Mouse (Mus musculus) MEL (cell line): Measurements from ENCODE around the gene Lbx2. TPM values are rescaled to one million over a fixed set of nuclear protein-coding genes. Genes with fewer than 3 reads are reported as not detected.

Source experiments
- DNase-seq: peaks from one replicate; pipeline ENCODE4 v3.0.0; 2011; ENCODE audit warnings: low read depth, low spot score
- H3K27ac ChIP-seq: 2 replicates; pipeline ENCODE4 v1.5.1; 2012; ENCODE audit warnings: low read depth, mild to moderate bottlenecking, control low read depth, low read length, moderate library complexity; ENCODE audit not compliant: control insufficient read depth
- H3K27me3 ChIP-seq, 2 experiments: fragments of 150-350 bp in 1 of 2; sonication (generic) in 1 of 2; 2 replicates each; pipeline ENCODE4 v1.6.1; 2012; ENCODE audit warnings: low read length in 2 of 2, mild to moderate bottlenecking in 2 of 2, improper control_type of control experiment in 1 of 2, moderate library complexity in 1 of 2; ENCODE audit not compliant: insufficient read depth in 2 of 2, control insufficient read depth in 1 of 2
- H3K36me3 ChIP-seq, 2 experiments: 2 replicates each; pipeline ENCODE4 v1.6.1; 2012 to 2014; ENCODE audit warnings: low read length in 2 of 2, improper control_type of control experiment in 1 of 2, inconsistent platforms in 1 of 2, mild to moderate bottlenecking in 1 of 2; ENCODE audit not compliant: insufficient read depth in 2 of 2, control insufficient read depth in 1 of 2
- H3K4me1 ChIP-seq, 2 experiments: fragments of 150-350 bp in 1 of 2; sonication (generic) in 1 of 2; 2 replicates each; pipeline ENCODE4 v1.6.1; 2012; ENCODE audit warnings: low read length in 2 of 2, improper control_type of control experiment in 1 of 2, mild to moderate bottlenecking in 1 of 2; ENCODE audit not compliant: insufficient read depth in 2 of 2, control insufficient read depth in 1 of 2
- H3K4me3 ChIP-seq, 2 experiments: fragments of 150-350 bp in 1 of 2; sonication (generic) in 1 of 2; 2 replicates each; pipeline ENCODE4 v1.5.1; 2012; ENCODE audit warnings: low read depth in 2 of 2, low read length in 2 of 2, mild to moderate bottlenecking in 2 of 2, moderate library complexity in 2 of 2, control low read depth in 1 of 2, improper control_type of control experiment in 1 of 2; ENCODE audit not compliant: control insufficient read depth in 1 of 2, insufficient read depth in 1 of 2
- H3K79me2 ChIP-seq: 2 replicates; pipeline ENCODE4 v1.6.1; 2012; ENCODE audit warnings: mild to moderate bottlenecking, low read length, moderate library complexity; ENCODE audit not compliant: control insufficient read depth, poor library complexity, insufficient read depth
- H3K9ac ChIP-seq: 2 replicates; pipeline ENCODE4 v1.6.1; 2012; ENCODE audit warnings: low read depth, mild to moderate bottlenecking, control low read depth, low read length, moderate library complexity; ENCODE audit not compliant: control insufficient read depth, poor library complexity, severe bottlenecking
- H3K9me3 ChIP-seq: fragments of 150-350 bp; sonication (generic); replicated peaks from 2 replicates; pipeline ENCODE4 v1.6.1; 2012; ENCODE audit warnings: mild to moderate bottlenecking, low read length, improper control_type of control experiment, moderate library complexity; ENCODE audit not compliant: insufficient read depth
- BHLHE40 ChIP-seq: IDR thresholded peaks from 2 replicates; pipeline ENCODE4 v1.6.1; 2012; ENCODE audit warnings: low read depth, mild to moderate bottlenecking, inconsistent platforms, low read length, improper control_type of control experiment, borderline replicate concordance
- CHD1 ChIP-seq: IDR thresholded peaks from 2 replicates; pipeline ENCODE4 v1.6.1; 2012; ENCODE audit warnings: low read depth, mild to moderate bottlenecking, inconsistent platforms, low read length, improper control_type of control experiment
- CTCF ChIP-seq, 3 experiments: IDR thresholded peaks in 2 of 3; conservative IDR thresholded peaks in 1 of 3; 2 replicates each; pipeline ENCODE4 v1.5.1; 2011 to 2012; ENCODE audit warnings: low read length in 3 of 3, low read depth in 2 of 3, mild to moderate bottlenecking in 2 of 3, improper control_type of control experiment in 1 of 3, inconsistent platforms in 1 of 3, mixed read lengths in 1 of 3, moderate library complexity in 1 of 3; ENCODE audit not compliant: control insufficient read depth in 1 of 3, insufficient read depth in 1 of 3, poor library complexity in 1 of 3, severe bottlenecking in 1 of 3
- E2F4 ChIP-seq: IDR thresholded peaks from 2 replicates; pipeline ENCODE4 v1.6.1; 2011; ENCODE audit warnings: low read depth, low read length, improper control_type of control experiment, borderline replicate concordance
- GATA1 ChIP-seq: IDR thresholded peaks from 2 replicates; pipeline ENCODE4 v1.6.1; 2011; ENCODE audit warnings: low read depth, low read length, improper control_type of control experiment
- HCFC1 ChIP-seq: IDR thresholded peaks from 2 replicates; pipeline ENCODE4 v1.6.1; 2012; ENCODE audit warnings: low read depth, mild to moderate bottlenecking, inconsistent platforms, low read length, improper control_type of control experiment, moderate library complexity
- JUND ChIP-seq: IDR thresholded peaks from 2 replicates; pipeline ENCODE4 v1.6.1; 2011; ENCODE audit warnings: low read depth, mild to moderate bottlenecking, improper control_type of control experiment, low read length
- MAX ChIP-seq: IDR thresholded peaks from 2 replicates; pipeline ENCODE4 v1.6.1; 2011; ENCODE audit warnings: low read length, improper control_type of control experiment
- MAZ ChIP-seq: IDR thresholded peaks from 2 replicates; pipeline ENCODE4 v1.6.1; 2012; ENCODE audit warnings: low read depth, mild to moderate bottlenecking, inconsistent platforms, low read length, improper control_type of control experiment
- MXI1 ChIP-seq: IDR thresholded peaks from 2 replicates; pipeline ENCODE4 v1.6.1; 2011; ENCODE audit warnings: mild to moderate bottlenecking, low read depth, low read length, improper control_type of control experiment
- MYC ChIP-seq: IDR thresholded peaks from 2 replicates; pipeline ENCODE4 v1.6.1; 2011; ENCODE audit warnings: low read depth, mild to moderate bottlenecking, low read length, improper control_type of control experiment, moderate library complexity
- NRF1 ChIP-seq: IDR thresholded peaks from 2 replicates; pipeline ENCODE4 v1.6.1; 2014; ENCODE audit warnings: low read depth, mild to moderate bottlenecking, inconsistent platforms, low read length, improper control_type of control experiment, moderate library complexity; ENCODE audit not compliant: poor library complexity, insufficient read depth, severe bottlenecking
- POLR2A ChIP-seq, 2 experiments: IDR thresholded peaks; 2 replicates each; pipeline ENCODE4 v1.6.1; 2011 to 2012; ENCODE audit warnings: low read length in 2 of 2, mild to moderate bottlenecking in 2 of 2, control low read depth in 1 of 2, improper control_type of control experiment in 1 of 2, low read depth in 1 of 2, moderate library complexity in 1 of 2; ENCODE audit not compliant: control insufficient read depth in 1 of 2, insufficient read depth in 1 of 2, poor library complexity in 1 of 2
- POLR2AphosphoS5 ChIP-seq: IDR thresholded peaks from 2 replicates; pipeline ENCODE4 v1.6.1; 2012; ENCODE audit warnings: low read depth, borderline replicate concordance, mild to moderate bottlenecking, inconsistent platforms, low read length, moderate library complexity, mixed read lengths
- RAD21 ChIP-seq: IDR thresholded peaks from 2 replicates; pipeline ENCODE4 v1.6.1; 2011; ENCODE audit warnings: mild to moderate bottlenecking, low read depth, low read length, improper control_type of control experiment
- RCOR1 ChIP-seq: IDR thresholded peaks from 2 replicates; pipeline ENCODE4 v1.6.1; 2012; ENCODE audit warnings: low read depth, mild to moderate bottlenecking, inconsistent platforms, low read length, improper control_type of control experiment
- TAL1 ChIP-seq: IDR thresholded peaks from 2 replicates; pipeline ENCODE4 v1.6.1; 2012; ENCODE audit warnings: mild to moderate bottlenecking, inconsistent platforms, low read length, moderate library complexity, mixed read lengths
- TBP ChIP-seq: IDR thresholded peaks from 2 replicates; pipeline ENCODE4 v1.8.0; 2011; ENCODE audit warnings: low read depth, low read length, improper control_type of control experiment
- TCF12 ChIP-seq: IDR thresholded peaks from 2 replicates; pipeline ENCODE4 v1.6.1; 2014; ENCODE audit warnings: low read depth, mild to moderate bottlenecking, inconsistent platforms, low read length, improper control_type of control experiment, moderate library complexity
- UBTF ChIP-seq: IDR thresholded peaks from 2 replicates; pipeline ENCODE4 v1.6.1; 2012; ENCODE audit warnings: low read depth, mild to moderate bottlenecking, inconsistent platforms, low read length, improper control_type of control experiment, moderate library complexity, borderline replicate concordance; ENCODE audit not compliant: insufficient read depth
- USF2 ChIP-seq, 2 experiments: IDR thresholded peaks; 2 replicates each; pipeline ENCODE4 v1.6.1; 2011 to 2012; ENCODE audit warnings: improper control_type of control experiment in 2 of 2, low read length in 2 of 2, borderline replicate concordance in 1 of 2, inconsistent platforms in 1 of 2, low read depth in 1 of 2, mild to moderate bottlenecking in 1 of 2; ENCODE audit not compliant: insufficient read depth in 1 of 2
- ZKSCAN1 ChIP-seq: IDR thresholded peaks from 2 replicates; pipeline ENCODE4 v1.6.1; 2012; ENCODE audit warnings: low read depth, mild to moderate bottlenecking, inconsistent platforms, low read length, improper control_type of control experiment, moderate library complexity
- ZMIZ1 ChIP-seq: IDR thresholded peaks from 2 replicates; pipeline ENCODE4 v1.6.1; 2012; ENCODE audit warnings: low read depth, mild to moderate bottlenecking, inconsistent platforms, low read length, improper control_type of control experiment, moderate library complexity
- polyA plus RNA-seq, 2 experiments: library from polyadenylated mRNA; stranded (reverse) in 1 of 2; unstranded in 1 of 2; fragments of >175 nt in 1 of 2; fragments of >200 nt in 1 of 2; gene quantifications; 2 replicates each; pipeline versions ENCODE4 v1.2.1 to v1.2.4; 2012; ENCODE audit warnings: low replicate concordance in 2 of 2, low read depth in 1 of 2; ENCODE audit not compliant: insufficient read length in 2 of 2, insufficient read depth in 1 of 2, missing spikeins in 1 of 2
- total RNA-seq: library from RNA; depleted of rRNA; stranded (reverse); fragments of 300-350 nt; gene quantifications from 2 replicates; pipeline ENCODE4 v1.2.3, GENCODE M21; 2012

Gene Lbx2
- total and polyA plus RNA-seq, 3 experiments, result 0.58 to 0.85 TPM; not detected in 1

DNA sequence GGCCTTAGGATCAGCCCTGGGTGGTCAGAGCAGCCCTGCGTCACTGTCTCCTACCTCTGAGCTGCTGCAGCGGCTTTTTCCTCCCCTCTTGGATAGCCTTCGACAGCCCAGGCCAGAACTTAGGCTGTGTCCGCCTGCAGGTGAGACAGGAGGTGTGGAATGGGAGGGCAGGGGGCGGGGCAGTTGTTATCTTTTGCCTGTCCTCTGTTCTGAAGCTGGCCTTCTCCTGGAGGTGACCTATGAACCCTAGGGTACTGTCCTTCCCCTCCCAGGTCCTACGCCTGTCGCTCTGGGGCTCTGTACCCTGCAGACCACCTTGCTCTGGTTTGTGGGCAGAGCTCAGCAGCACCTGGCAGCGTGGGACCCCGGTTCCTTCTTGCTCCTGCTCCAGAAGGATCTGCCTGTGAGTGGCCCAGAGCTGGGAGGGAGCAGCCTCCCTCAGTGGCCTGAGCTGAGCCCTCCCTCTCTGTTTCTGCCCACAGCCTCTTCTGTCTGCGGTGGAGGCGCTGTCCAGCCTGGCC is 17.0 kb downstream of the Lbx2 start:
- Histone ChIP-seq H3K27ac (no peak overlapping the region), H3K4me1 (peaks cover 0 to 7% of the 10 kb centered on the region in 2 experiments; a peak in 3 of 4 replicates), H3K4me3 (no peak overlapping the region), H3K79me2 (peaks cover 12% of the 10 kb centered on the region), H3K9ac (peak overlapping the region; percentile 76; the same call in 1 of the 2 replicates), H3K27me3 (no peaks in the 10 kb centered on the region), H3K9me3 (no peaks in the 10 kb centered on the region), H3K36me3 (peaks cover 1 to 8% of the 10 kb centered on the region in 2 experiments; a peak in 3 of 4 replicates)
- DNase-seq, result no peak
- TF ChIP-seq POLR2A (IDR thresholded peaks at IDR 0.05; ENCODE audit: control insufficient read depth in 1 of 2, insufficient read depth in 1 of 2, low read depth in 1 of 2, low read length in 2 of 2, poor library complexity in 1 of 2) (no peak), UBTF (no peak), MAX (no peak), MXI1 (no peak), TCF12 (no peak), ZMIZ1 (no peak), E2F4 (no peak), JUND (no peak), USF2 (IDR thresholded peaks at IDR 0.05; ENCODE audit: borderline replicate concordance in 1 of 2, insufficient read depth in 1 of 2, low read depth in 1 of 2, low read length in 2 of 2) (no peak), TAL1 (no peak), MYC (no peak), NRF1 (no peak), POLR2AphosphoS5 (no peak), BHLHE40 (no peak)

- Histone ChIP-seq H3K4me3 (no peak overlapping the region), H3K9ac (no peak overlapping the region), H3K79me2 (peaks cover 16% of the 10 kb centered on the region), H3K36me3 (peaks cover 1 to 8% of the 10 kb centered on the region in 2 experiments; a peak in 3 of 4 replicates), H3K4me1 (peaks cover 0 to 7% of the 10 kb centered on the region in 2 experiments; a peak in 3 of 4 replicates), H3K27me3 (no peaks in the 10 kb centered on the region), H3K27ac (no peak overlapping the region)
- no peak for TF ChIP-seq HCFC1
- no peak for TF ChIP-seq GATA1
- TF ChIP-seq CTCF (IDR thresholded peaks at IDR 0.05 in 2 of 3, conservative IDR thresholded peaks at IDR 0.05 in 1 of 3; ENCODE audit: control insufficient read depth in 1 of 3, insufficient read depth in 1 of 3, low read depth in 2 of 3, low read length in 3 of 3, poor library complexity in 1 of 3, severe bottlenecking in 1 of 3), result no peak
- no peak for TF ChIP-seq MAZ
- TF ChIP-seq POLR2A (IDR thresholded peaks at IDR 0.05; ENCODE audit: control insufficient read depth in 1 of 2, insufficient read depth in 1 of 2, low read depth in 1 of 2, low read length in 2 of 2, poor library complexity in 1 of 2), result no peak
- TF ChIP-seq BHLHE40, result no peak
- no peak for TF ChIP-seq TBP
- no peak for TF ChIP-seq ZKSCAN1
- TF ChIP-seq CHD1, result no peak
- no peak for TF ChIP-seq RAD21
- no peak for TF ChIP-seq TAL1
- TF ChIP-seq USF2 (IDR thresholded peaks at IDR 0.05; ENCODE audit: borderline replicate concordance in 1 of 2, insufficient read depth in 1 of 2, low read depth in 1 of 2, low read length in 2 of 2), result no peak
- TF ChIP-seq RCOR1, result no peak
- TF ChIP-seq, all 39 proteins: peak for 0
- no peaks in the 10 kb centered on the region for H3K9me3 ChIP-seq
- no peak for DNase-seq
Measured at GRCm38 (mm10) chr6:83104158-83104557, 18.0 kb downstream of the Lbx2 start.
